Mouse (Mus musculus) Muller cell, postnatal 12 days (primary cell): ENCODE data around the gene Tnfrsf11a.
"Not testable (repeated sequence)": the region's sequence is repeated elsewhere in the genome, so short reads cannot be mapped to it uniquely, and the experiment has no call there.

ENCODE experiments used
- DNase-seq: peaks from one replicate; pipeline ENCODE4 v3.0.0-alpha.2; 2015; ENCODE audit errors: inconsistent ontology term

The Tnfrsf11a gene

GRCm38 (mm10) chr1:105780457-105781364 is at the start of gene Tnfrsf11a:
Gene Tnfrsf11a, plus strand, starts transcription at chr1:105780718.
- DNase-seq = peak; percentile 63

- DNase-seq = no peak
Observed at GRCm38 (mm10) chr1:105735318-105735717, 45.2 kb upstream of the Tnfrsf11a start.

- DNase-seq = no peak
Observed at GRCm38 (mm10) chr1:105738334-105738733, 42.2 kb upstream of the Tnfrsf11a start.

DNA sequence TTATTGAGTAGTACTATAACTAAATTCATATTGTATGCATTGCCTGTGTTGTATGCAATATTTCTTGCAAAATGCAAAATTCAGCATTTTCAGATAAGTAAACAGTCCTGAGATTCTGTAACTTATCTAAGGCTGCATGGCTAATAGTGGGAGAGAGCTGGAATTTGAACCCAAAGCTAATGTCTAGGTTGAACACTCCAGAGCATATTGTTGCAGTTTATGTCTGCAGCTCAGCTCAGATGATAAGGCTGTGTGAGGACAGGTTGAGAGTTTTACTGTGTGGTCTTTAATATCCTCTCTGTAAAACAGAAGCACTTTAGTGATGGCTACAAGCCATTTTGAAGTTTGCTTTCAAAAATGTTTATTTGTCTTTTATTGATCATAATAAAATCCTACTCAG is 41.0 kb upstream of the Tnfrsf11a start:
- DNase-seq = no peak

- no peak for DNase-seq
Observed at GRCm38 (mm10) chr1:105742481-105742880, 38.0 kb upstream of the Tnfrsf11a start.

DNA sequence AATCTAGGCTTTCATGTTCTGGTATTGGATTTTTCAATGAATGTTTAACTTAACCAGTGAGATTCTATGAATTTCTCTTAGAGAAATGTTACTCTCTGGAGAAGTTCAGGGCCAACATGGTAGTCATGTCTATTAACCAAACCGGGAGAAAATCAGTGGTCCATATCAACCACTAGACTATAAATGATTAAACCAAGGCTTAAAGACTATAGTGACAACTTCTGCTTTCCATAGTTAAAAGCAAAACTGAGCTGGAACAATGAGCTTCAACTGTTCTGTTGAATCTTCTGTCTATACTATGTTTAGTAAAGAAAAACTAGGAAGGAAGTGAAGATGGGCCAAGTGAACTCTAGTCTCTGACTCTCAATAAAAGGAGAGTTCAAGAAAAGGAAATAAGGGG is 34.1 kb upstream of the Tnfrsf11a start:
- no peak for DNase-seq

- no peak for DNase-seq
Observed at GRCm38 (mm10) chr1:105746858-105747596, 33.5 kb upstream of the Tnfrsf11a start.

DNA sequence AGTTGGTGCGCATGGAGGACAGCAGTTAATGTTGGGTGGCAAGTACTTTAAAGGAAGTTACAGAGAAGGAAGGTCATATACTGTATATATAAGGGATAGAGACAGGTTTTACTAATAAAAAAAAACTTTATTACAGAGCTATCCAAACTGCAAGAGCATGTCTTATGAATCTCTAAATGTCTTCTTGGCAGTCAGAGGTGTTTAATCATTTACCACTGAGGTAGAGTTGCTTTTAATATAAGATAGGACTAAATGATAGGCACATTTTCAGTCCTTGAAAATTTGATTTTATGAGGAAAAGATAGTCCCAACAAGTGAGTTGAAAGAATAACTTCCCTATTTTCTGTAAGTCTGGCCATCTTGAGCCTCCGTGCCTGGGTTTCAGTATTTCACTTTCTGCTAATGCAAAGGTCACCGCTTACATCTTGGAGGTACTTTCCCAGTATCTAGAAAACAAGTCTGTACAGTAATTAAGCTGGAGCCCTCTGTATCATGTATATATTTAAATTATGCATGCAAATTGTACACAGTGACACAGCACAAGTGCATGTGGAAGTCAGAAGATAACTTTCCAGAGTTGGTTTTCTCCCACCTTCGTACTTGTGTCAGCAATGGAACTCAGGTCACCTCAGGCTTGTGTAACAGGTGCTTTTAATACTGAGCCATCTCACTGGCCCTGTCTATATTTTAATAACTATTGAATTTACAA is 32.3 kb upstream of the Tnfrsf11a start:
- DNase-seq = no peak

- no peak for DNase-seq
Observed at GRCm38 (mm10) chr1:105752196-105752595, 28.3 kb upstream of the Tnfrsf11a start.

DNA sequence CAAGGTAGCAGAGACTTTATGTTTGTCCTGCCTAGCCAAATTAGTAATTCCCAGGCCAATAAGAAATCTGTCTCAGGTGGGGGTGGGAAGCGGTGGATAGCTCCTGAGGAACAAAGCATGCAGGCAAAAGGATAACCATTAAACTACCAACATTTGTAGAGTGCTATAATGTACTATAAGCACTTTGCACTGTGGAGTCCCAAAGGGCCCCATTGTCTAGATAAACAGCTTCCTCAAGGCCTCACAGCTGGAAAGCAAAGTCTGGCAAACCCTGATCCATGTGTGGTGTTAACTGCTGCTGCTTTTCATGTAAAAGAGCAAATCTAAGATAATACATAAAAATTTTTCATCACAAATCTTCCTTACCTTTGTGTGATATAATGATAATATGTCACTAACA is 27.6 kb upstream of the Tnfrsf11a start:
- no peak for DNase-seq

DNA sequence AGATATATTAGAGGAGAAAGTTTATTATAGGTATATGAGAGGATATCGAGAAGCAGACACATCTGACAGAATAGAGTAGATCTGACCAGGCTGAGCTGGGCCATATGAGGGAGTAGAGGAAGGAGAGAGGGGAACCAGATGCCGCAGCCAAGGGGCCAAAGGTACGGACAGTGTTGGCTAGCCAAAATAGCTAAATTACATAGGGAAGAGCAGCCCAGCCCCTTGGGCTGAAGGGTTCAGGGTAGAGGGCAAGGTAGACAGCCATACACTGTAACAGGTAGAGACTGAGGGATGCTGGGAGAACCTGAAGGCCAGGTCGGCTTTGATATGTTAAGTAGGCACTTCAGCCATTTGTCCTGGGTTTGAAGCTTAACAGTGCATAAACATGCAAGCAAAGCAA is 21.7 kb upstream of the Tnfrsf11a start:
- DNase-seq = no peak

- no peak for DNase-seq
Observed at GRCm38 (mm10) chr1:105759422-105760165, 20.9 kb upstream of the Tnfrsf11a start.

DNA sequence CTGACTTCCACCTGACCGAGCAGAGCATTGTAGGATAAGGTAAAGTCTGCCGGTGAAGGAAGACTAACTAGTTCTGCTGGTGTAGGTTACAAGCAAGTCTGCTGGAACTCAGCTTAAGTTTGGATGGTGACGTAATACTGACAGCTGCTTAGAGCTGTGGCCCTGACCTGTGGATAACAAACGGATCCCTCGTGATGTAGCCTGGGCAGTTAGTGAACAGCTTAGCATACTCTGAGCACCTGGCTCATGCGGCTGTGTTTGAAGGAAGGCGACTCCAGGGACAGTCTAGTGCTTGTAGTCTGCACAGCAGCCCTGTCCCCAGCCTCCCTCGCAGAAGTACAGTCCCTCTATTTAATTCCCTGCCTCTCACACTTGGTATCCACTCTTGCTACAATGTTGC is 14.9 kb upstream of the Tnfrsf11a start:
- DNase-seq = no peak

DNA sequence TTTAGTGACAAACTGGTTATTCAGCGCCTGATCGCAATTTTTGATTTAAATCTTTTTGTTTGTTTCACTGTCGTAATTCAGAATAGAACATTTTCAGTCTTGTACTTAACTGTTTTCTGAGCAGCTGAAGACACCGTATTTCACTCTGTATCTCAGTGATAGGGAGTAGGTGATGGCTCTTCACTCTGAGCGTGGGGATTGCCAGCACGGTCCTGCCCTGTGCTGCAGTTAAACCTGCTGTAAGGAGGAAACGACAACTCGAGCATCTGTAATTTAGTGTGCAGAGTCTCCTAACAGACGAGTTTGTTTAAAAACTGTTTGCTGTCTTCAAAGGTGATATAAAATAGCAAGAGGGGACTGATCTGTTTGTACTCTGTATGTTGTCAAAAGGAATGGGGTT is 14.4 kb upstream of the Tnfrsf11a start:
- DNase-seq = not testable (repeated sequence)

- DNase-seq = no peak
Observed at GRCm38 (mm10) chr1:105768397-105768796, 12.1 kb upstream of the Tnfrsf11a start.

DNA sequence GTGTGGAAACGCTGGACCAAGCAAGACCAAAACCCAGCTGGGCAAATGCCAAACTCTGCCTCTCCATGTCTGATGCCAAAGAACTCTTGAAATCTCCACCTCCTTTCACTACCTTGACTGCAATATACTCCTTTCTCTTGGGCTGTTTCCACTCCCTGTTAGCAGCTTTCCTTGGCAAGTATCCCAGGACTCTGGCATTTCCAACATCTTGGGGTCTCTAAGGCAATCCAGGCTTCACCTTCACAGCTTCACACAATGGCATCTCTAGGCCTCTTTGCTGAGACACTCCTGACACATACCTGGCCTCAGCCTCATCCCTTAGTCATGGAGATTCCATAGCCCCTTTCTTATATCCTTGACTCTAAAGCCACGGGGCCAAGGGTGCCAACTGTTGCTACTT is 9.8 kb upstream of the Tnfrsf11a start:
- no peak for DNase-seq

GRCm38 (mm10) chr1:105776426-105776825 is 4.1 kb upstream of the Tnfrsf11a start:
- no peak for DNase-seq

DNA sequence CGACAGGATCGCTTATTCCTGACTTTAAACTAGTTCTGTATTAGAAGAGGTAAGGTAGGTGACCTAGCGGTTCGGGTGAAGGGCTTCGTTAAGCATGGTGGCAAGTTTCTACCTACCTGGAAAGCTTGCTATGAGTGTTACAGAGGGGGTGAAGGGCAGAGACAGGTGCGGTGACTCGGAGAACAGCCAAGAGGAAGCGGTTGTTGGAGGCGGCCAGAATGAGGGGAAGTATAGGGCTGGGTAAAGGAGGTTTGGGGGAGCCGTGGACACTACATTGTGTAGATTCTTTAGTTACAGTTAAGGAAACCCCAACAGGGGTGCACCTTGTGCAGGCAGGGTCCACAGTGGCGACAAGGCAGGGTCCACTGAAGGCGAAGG is 450 bp upstream of the Tnfrsf11a start:
- no peak for DNase-seq

DNA sequence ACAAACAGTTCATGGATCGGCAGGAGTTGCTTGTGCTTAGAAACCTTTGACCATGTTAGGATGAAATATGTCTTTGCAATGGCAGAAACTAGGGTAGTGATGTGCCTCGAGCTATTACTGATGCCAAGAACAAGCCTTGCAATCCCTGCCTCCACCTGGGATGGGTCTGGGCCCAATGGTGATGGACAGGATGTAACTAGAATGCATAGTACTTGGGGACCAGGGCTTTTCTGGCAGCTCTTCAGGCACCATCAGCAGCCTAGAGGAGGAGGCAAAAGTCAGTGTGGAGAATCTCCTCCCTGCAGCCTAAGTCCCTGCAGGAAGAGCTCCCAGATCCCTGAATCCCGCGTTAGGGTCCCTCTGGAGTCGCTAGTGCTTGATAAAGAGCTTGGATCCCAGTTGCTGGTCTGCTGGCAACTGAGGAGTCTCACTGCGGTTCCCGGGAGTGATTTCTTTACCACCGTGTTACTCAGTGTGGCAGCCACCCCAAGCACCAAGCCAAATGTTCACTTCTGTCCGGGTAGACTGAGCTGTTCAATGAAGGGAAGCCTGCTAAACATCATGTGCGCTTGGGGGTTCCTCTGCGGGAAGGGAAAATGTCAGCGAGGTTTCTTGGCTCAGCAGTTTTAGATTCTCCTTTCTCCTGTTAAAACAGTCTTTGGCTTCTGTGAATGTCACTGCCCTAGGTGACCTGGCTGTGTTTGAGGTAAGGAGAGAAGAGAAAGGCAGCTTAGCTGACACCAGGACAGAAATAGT is 1.1 kb downstream of the Tnfrsf11a start:
- peak; percentile 8 for DNase-seq

DNA sequence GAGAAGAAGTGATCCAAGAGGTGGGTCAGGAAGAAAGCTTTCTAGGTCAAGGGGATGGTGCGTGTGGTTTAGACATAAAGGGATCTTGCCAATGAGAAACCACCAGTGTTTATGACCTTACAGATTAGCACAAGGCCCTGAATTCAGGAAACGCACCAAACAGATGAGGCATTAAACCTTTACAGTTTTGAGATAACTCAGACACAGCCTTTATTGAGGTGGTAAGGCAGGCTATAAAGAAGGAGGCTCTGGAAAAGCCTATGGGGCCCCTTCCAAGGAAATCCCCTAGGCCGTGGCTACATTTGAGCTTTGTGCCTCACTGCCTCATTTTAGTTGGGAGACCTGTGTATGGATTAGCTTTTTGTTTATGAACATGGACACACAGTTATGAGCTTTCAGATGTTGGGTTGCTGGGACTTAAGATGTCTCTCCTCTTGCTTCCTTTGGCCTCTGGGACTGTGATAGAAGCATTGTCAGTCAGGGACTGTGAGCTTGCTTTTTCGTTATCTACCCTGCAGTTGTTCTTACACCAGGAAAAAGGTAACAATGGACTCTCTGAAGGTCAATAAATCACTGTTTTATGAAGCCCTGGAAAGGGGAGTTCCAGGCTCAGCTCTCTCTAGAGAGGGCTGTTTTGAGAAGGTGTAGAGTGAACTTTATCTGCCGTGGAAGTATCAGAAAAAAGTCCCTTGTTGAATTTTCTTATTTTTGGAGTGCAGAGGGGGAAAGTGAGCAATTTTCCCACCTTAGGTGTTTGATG is 3.9 kb downstream of the Tnfrsf11a start:
- no peak for DNase-seq
